Mouse (Mus musculus): ENCODE measurements around the gene Lyve1. TPM values are rescaled to one million over a fixed set of nuclear protein-coding genes. Genes with fewer than 3 reads are reported as not detected.

Lyve1 gene
- total RNA-seq, 2 experiments from 2014 or later = 1.5 to 1.6 TPM

GRCm38 (mm10) chr7:110810995-110811394 lies 52.0 kb downstream of the Lyve1 start:
- DNase-seq (ENCODE audit: low spot score in 2 of 2) = no peak

- DNase-seq (ENCODE audit: low spot score in 2 of 2) = no peak
Measured at GRCm38 (mm10) chr7:110809585-110810557, 53.2 kb downstream of the Lyve1 start.

- no peak for DNase-seq (ENCODE audit: low spot score in 2 of 2)
Measured at GRCm38 (mm10) chr7:110808962-110809361, 54.1 kb downstream of the Lyve1 start.

GRCm38 (mm10) chr7:110807460-110808030 lies 55.5 kb downstream of the Lyve1 start:
- no peak for DNase-seq (ENCODE audit: low spot score in 2 of 2)

GRCm38 (mm10) chr7:110804266-110804665 lies 58.8 kb downstream of the Lyve1 start:
- no peak for DNase-seq (ENCODE audit: low spot score in 2 of 2)

- DNase-seq (ENCODE audit: low spot score in 2 of 2) = no peak
Measured at GRCm38 (mm10) chr7:110803131-110803530, 59.9 kb downstream of the Lyve1 start.

- DNase-seq (ENCODE audit: low spot score in 2 of 2) = peak; percentile 88 to 92
Measured at GRCm38 (mm10) chr7:110801028-110801427, 62.0 kb downstream of the Lyve1 start.

Small RNAs within 50 kb of the gene (microRNA-seq; reads per million reads assigned to microRNA genes)
- gene Gm47282 = 0 reads per million in 2 experiments

Other genes with a start within 250 kb of the Lyve1 start
- gene Sbf2, start 248.3 kb downstream of the Lyve1 start, total RNA-seq (2021) = 10 to 100 TPM; 52.6 to 55.5 TPM
- gene Adm, start 235.6 kb downstream of the Lyve1 start, total RNA-seq (2021) = 1 to 10 TPM; 2.6 to 3.3 TPM
- 10 to 100 TPM; 21.3 to 23.5 TPM for gene Ampd3, start 95.0 kb downstream of the Lyve1 start, total RNA-seq (2021)
- 10 to 100 TPM; 76.2 to 85.0 TPM for gene Rnf141, start 18.8 kb downstream of the Lyve1 start, total RNA-seq (2021)
- 1 to 10 TPM; 2.7 to 3.3 TPM for gene Mrvi1, start 119.2 kb upstream of the Lyve1 start, total RNA-seq (2021)
- gene Ctr9, start 165.7 kb upstream of the Lyve1 start, total RNA-seq (2021) = 10 to 100 TPM; 37.1 to 39.5 TPM
- gene Eif4g2, start 219.8 kb upstream of the Lyve1 start, total RNA-seq (2021) = 100 to 1,000 TPM; 615 to 634 TPM

All from left cerebral cortex, adult 18-20 months (tissue).